Mouse (Mus musculus): ENCODE results near the gene Foxd3.

The Foxd3 gene

GRCm38 (mm10) chr4:99657430-99657820 is 1.3 kb downstream of the Foxd3 start:
- in situ Hi-C loops (cut with MboI, MseI) = no loop called here

GRCm38 (mm10) chr4:99657831-99658470 is 1.9 kb downstream of the Foxd3 start:
- in situ Hi-C loops (cut with MboI, MseI) = no loop called here

- in situ Hi-C loops (cut with MboI, MseI) = no loop called here
These were observed 2.8 kb downstream of the Foxd3 start for GRCm38 (mm10) chr4:99658881-99659280.

GRCm38 (mm10) chr4:99659361-99660072 is 3.4 kb downstream of the Foxd3 start:
- in situ Hi-C loops (cut with MboI, MseI) = no loop called here

- in situ Hi-C loops (cut with MboI, MseI) = no loop called here
These were observed 4.0 kb downstream of the Foxd3 start for GRCm38 (mm10) chr4:99660073-99660611.

- in situ Hi-C loops (cut with MboI, MseI) = no loop called here
These were observed 4.9 kb downstream of the Foxd3 start for GRCm38 (mm10) chr4:99660981-99661380.

- in situ Hi-C loops (cut with MboI, MseI) = no loop called here
These were observed 5.9 kb downstream of the Foxd3 start for GRCm38 (mm10) chr4:99661956-99662355.

- in situ Hi-C loops (cut with MboI, MseI) = no loop called here
These were observed 6.3 kb downstream of the Foxd3 start for GRCm38 (mm10) chr4:99662431-99662830.

GRCm38 (mm10) chr4:99662841-99663567 is 6.9 kb downstream of the Foxd3 start:
- in situ Hi-C loops (cut with MboI, MseI) = no loop called here

- in situ Hi-C loops (cut with MboI, MseI) = no loop called here
These were observed 7.6 kb downstream of the Foxd3 start for GRCm38 (mm10) chr4:99663710-99664109.

- in situ Hi-C loops (cut with MboI, MseI) = no loop called here
These were observed 14.2 kb downstream of the Foxd3 start for GRCm38 (mm10) chr4:99670203-99670851.

- in situ Hi-C loops (cut with MboI, MseI) = loop anchor here (25.0 kb wide), 1 partner anchor 212 kb away; no protein-coding TSS in a partner anchor
These were observed 19.1 kb downstream of the Foxd3 start for GRCm38 (mm10) chr4:99675191-99675590.

- in situ Hi-C loops (cut with MboI, MseI) = loop anchor here (25.0 kb wide), 1 partner anchor 203 kb away; no protein-coding TSS in a partner anchor
These were observed 27.8 kb downstream of the Foxd3 start for GRCm38 (mm10) chr4:99683941-99684340.

- in situ Hi-C loops (cut with MboI, MseI) = loop anchor here (25.0 kb wide), 1 partner anchor 201 kb away; no protein-coding TSS in a partner anchor
These were observed 30.2 kb downstream of the Foxd3 start for GRCm38 (mm10) chr4:99686308-99686707.
